29 mouse cellular contexts compared by ENCODE assay signal in genomic region chr1:185472730-185473129, GRCm38 (mm10). TPM values are rescaled to one million over a fixed set of nuclear protein-coding genes. Genes with fewer than 3 reads are reported as not detected.
A peak's percentile ranks its signal among the peaks of the same experiment; 100 is the strongest.
DNase-seq lines count a peak whose midpoint lies in the region; ATAC-seq lines count a peak whose summit lies in the region.
"Had no signal": no experiment of that assay in that cellular context is flagged by ENCODE, and none has a peak within 500 bp of the region (broad histone marks: within the 10 kb centered on the region; RNA-seq: fewer than 3 reads in every experiment).

No protein-coding gene starts in this region.

- H3K27ac ChIP-seq in heart, embryonic 12.5 days (ENCODE audit: poor library complexity, severe bottlenecking), result peak overlapping the region; percentile 54
- peak overlapping the region; percentile 99 for H3K27ac ChIP-seq in liver, embryonic 16.5 days (ENCODE audit: low read length)
- H3K27ac ChIP-seq in hindbrain, embryonic 16.5 days (ENCODE audit: low read depth, low read length), result no peak overlapping the region
- H3K27ac ChIP-seq: heart, embryonic 15.5 days; hindbrain, embryonic 13.5 days; midbrain, embryonic 12.5 days; neural tube, embryonic 13.5 days had no signal

- no peak overlapping the region for H3K4me2 ChIP-seq in heart, embryonic 12.5 days
- H3K4me2 ChIP-seq in liver, embryonic 16.5 days (ENCODE audit: low read depth, low read length), result peak overlapping the region; percentile 71
- no peak overlapping the region for H3K4me2 ChIP-seq in hindbrain, embryonic 16.5 days (ENCODE audit: low read length)
- H3K4me2 ChIP-seq: heart, embryonic 15.5 days; hindbrain, embryonic 13.5 days; midbrain, embryonic 12.5 days; neural tube, embryonic 13.5 days had no signal

- no peak for DNase-seq in heart, postnatal 4 days
- DNase-seq in c-Kit-positive CD71-positive TER-119-positive erythroid progenitor cells, embryonic 14.5 days (ENCODE audit: low spot score), result peak; percentile 50
- no peak for DNase-seq in kidney, postnatal 36 days
- DNase-seq: adrenal gland, adult 2 months; cerebellum, adult 8-10 months; cerebellum, postnatal 25 days; gastrocnemius, postnatal 10 days; heart, postnatal 36 days; kidney, adult 9 months; kidney, postnatal 10 days; layer of hippocampus, adult 9-11 months; lung, postnatal 36 days; right cerebral cortex, postnatal 4 days had no signal

- no peaks in the 10 kb centered on the region for H3K27me3 ChIP-seq in heart, embryonic 12.5 days (replicated peaks)
- no peaks in the 10 kb centered on the region for H3K27me3 ChIP-seq in liver, embryonic 16.5 days (ENCODE audit: control insufficient read depth, insufficient read depth, low read depth, low read length)
- no peaks in the 10 kb centered on the region for H3K27me3 ChIP-seq in hindbrain, embryonic 16.5 days (replicated peaks; ENCODE audit: control insufficient read depth, insufficient read depth, low read length)
- H3K27me3 ChIP-seq: heart, embryonic 15.5 days; hindbrain, embryonic 13.5 days; midbrain, embryonic 12.5 days; neural tube, embryonic 13.5 days had no signal

- H3K4me3 ChIP-seq in heart, embryonic 12.5 days, result no peak overlapping the region
- H3K4me3 ChIP-seq in liver, embryonic 16.5 days (ENCODE audit: low read depth, low read length), result no peak overlapping the region; the same call in 1 of the 2 replicates
- no peak overlapping the region for H3K4me3 ChIP-seq in hindbrain, embryonic 16.5 days (ENCODE audit: low read length)
- H3K4me3 ChIP-seq: heart, embryonic 15.5 days; hindbrain, embryonic 13.5 days; midbrain, embryonic 12.5 days; neural tube, embryonic 13.5 days had no signal

- no peaks in the 10 kb centered on the region for H3K9me3 ChIP-seq in heart, embryonic 12.5 days (replicated peaks)
- no peaks in the 10 kb centered on the region for H3K9me3 ChIP-seq in liver, embryonic 16.5 days (replicated peaks; ENCODE audit: control insufficient read depth, low read length)
- no peaks in the 10 kb centered on the region for H3K9me3 ChIP-seq in hindbrain, embryonic 16.5 days (ENCODE audit: control insufficient read depth, low read length)
- H3K9me3 ChIP-seq: heart, embryonic 15.5 days; hindbrain, embryonic 13.5 days; megakaryocyte, embryonic 14.5 days; midbrain, embryonic 12.5 days; neural tube, embryonic 13.5 days had no signal

- H3K9ac ChIP-seq in heart, embryonic 12.5 days, result no peak overlapping the region
- peak overlapping the region; percentile 10; the same call in 1 of the 2 replicates for H3K9ac ChIP-seq in liver, embryonic 16.5 days (ENCODE audit: low read depth, low read length)
- H3K9ac ChIP-seq in hindbrain, embryonic 16.5 days (ENCODE audit: low read depth, low read length), result no peak overlapping the region
- H3K9ac ChIP-seq: heart, embryonic 15.5 days; hindbrain, embryonic 13.5 days; midbrain, embryonic 12.5 days; neural tube, embryonic 13.5 days had no signal

- H3K36me3 ChIP-seq in heart, embryonic 12.5 days, result no peaks in the 10 kb centered on the region
- peaks cover 5% of the 10 kb centered on the region for H3K36me3 ChIP-seq in liver, embryonic 16.5 days (ENCODE audit: control insufficient read depth, insufficient read depth)
- H3K36me3 ChIP-seq in hindbrain, embryonic 16.5 days (ENCODE audit: control insufficient read depth, insufficient read depth, low read length), result no peaks in the 10 kb centered on the region
- H3K36me3 ChIP-seq: heart, embryonic 15.5 days; hindbrain, embryonic 13.5 days; midbrain, embryonic 12.5 days; neural tube, embryonic 13.5 days had no signal

- ATAC-seq in heart, embryonic 12.5 days (ENCODE audit: insufficient number of reproducible peaks, low FRiP score), result no peak
- peak; percentile 39; the same call in 1 of the 2 replicates for ATAC-seq in erythroid progenitor cell, adult 5-6 weeks (replicated peaks; ENCODE audit: low FRiP score, poor library complexity, severe bottlenecking)
- peak; percentile 48 for ATAC-seq in liver, embryonic 16.5 days (ENCODE audit: low read depth)
- ATAC-seq in hindbrain, embryonic 16.5 days, result no peak
- ATAC-seq: activated CD4-positive, CD25-positive, alpha-beta regulatory T cell, adult 4 months; CD4-positive, CD25-positive, alpha-beta regulatory T cell, adult 4 months; forebrain, embryonic 16.5 days; intestine, postnatal 0 days had no signal

- 82% methylated on average over 4 of the region's 4 CpGs for WGBS in heart, embryonic 12.5 days
- WGBS in liver, embryonic 16.5 days (ENCODE audit: insufficient replicate concordance), result 46% methylated on average over 4 of the region's 4 CpGs
- 88% methylated on average over 4 of the region's 4 CpGs for WGBS in hindbrain, embryonic 16.5 days

- peaks cover 14% of the 10 kb centered on the region for H3K4me1 ChIP-seq in heart, embryonic 12.5 days (replicated peaks)
- peaks cover 76% of the 10 kb centered on the region for H3K4me1 ChIP-seq in liver, embryonic 16.5 days (ENCODE audit: control insufficient read depth, low read depth, low read length)
- no peaks in the 10 kb centered on the region for H3K4me1 ChIP-seq in hindbrain, embryonic 16.5 days (ENCODE audit: control insufficient read depth, insufficient read depth, low read depth, low read length)
- H3K4me1 ChIP-seq: hindbrain, embryonic 13.5 days; midbrain, embryonic 12.5 days; neural tube, embryonic 13.5 days had no signal

RNA-seq across cellular contexts. Expression of gene Slc30a10, which starts 18.1 kb away (rescaled TPM):
- polyA plus RNA-seq in heart, embryonic 12.5 days (2016; fragmentation: Nextera tagmentation; extraction: Ambion mirVana), result 1.5 and 1.8 TPM in 2 replicates
- total RNA-seq in heart, postnatal 4 days (2021), result not detected
- total RNA-seq in erythroid progenitor cell, adult 5-6 weeks (2015; ENCODE audit: low replicate concordance), result 6.8 and 17.6 TPM in 2 replicates
- total RNA-seq in erythroid progenitor cell, adult 5-6 weeks (2017; ENCODE audit: low replicate concordance), result 7.7 and 8.9 TPM in 2 replicates
- polyA plus RNA-seq in liver, embryonic 16.5 days (2015; fragmentation: Nextera tagmentation; extraction: Ambion mirVana), result 13.0 and 15.6 TPM in 2 replicates
- polyA plus RNA-seq in hindbrain, embryonic 16.5 days (2015; fragmentation: Nextera tagmentation; extraction: Ambion mirVana), result 8.3 and 10.0 TPM in 2 replicates
- total RNA-seq: heart, postnatal 36 days had no signal
- polyA plus RNA-seq: activated CD4-positive, CD25-positive, alpha-beta regulatory T cell, adult 4 months; adrenal gland, adult 2 months; CD4-positive, CD25-positive, alpha-beta regulatory T cell, adult 4 months; lung, embryonic 16.5 days; testis, adult 2 months; urinary bladder, adult 2 months had no signal

Comparison
In these comparisons a context has a peak if more than half of its experiments do, and no peak if none do; other contexts are left out.
1. ATAC-seq: peak in erythroid progenitor cell, adult 5-6 weeks (single experiment) and liver, embryonic 16.5 days (single experiment); none in heart, embryonic 12.5 days (single experiment) and hindbrain, embryonic 16.5 days (single experiment).